Mouse (Mus musculus) spleen, adult 2 months (tissue): ENCODE data around the gene Mfap4.

Experiments
- CTCF ChIP-seq: fragments of 200-500 bp; IDR thresholded peaks from 2 replicates; pipeline ENCODE4 v1.5.1; 2011; ENCODE audit warnings: mild to moderate bottlenecking, inconsistent platforms; ENCODE audit not compliant: insufficient read depth, insufficient read length, insufficient replicate concordance; ENCODE audit errors: extremely low read depth
- POLR2A ChIP-seq: fragments of 200-500 bp; IDR thresholded peaks from 2 replicates; pipeline ENCODE4 v1.6.1; 2011; ENCODE audit warnings: low read depth, low read length, inconsistent platforms

GRCm38 (mm10) chr11:61519484-61520107 lies 34.4 kb downstream of the Mfap4 start:
- TF ChIP-seq CTCF, result no peak
- TF ChIP-seq POLR2A, result no peak
